Mouse (Mus musculus): Measurements from ENCODE around the gene Sim1. TPM values are rescaled to one million over a fixed set of nuclear protein-coding genes. Genes with fewer than 3 reads are reported as not detected.
A peak's percentile ranks its signal among the peaks of the same experiment; 100 is the strongest.

The Sim1 gene
- polyA plus RNA-seq, 1 experiment from 2014 or later: 1.7 TPM

- 2% methylated on average over 21 of the region's 21 CpGs for WGBS
Observed at GRCm38 (mm10) chr10:50895881-50896766, 1.6 kb downstream of the Sim1 start.

GRCm38 (mm10) chr10:50896767-50897390 lies 2.3 kb downstream of the Sim1 start:
- H3K4me3 ChIP-seq: no peak overlapping the region
- no peaks in the 10 kb centered on the region for H3K9me3 ChIP-seq
- H3K36me3 ChIP-seq: no peaks in the 10 kb centered on the region
- ATAC-seq (ENCODE audit: insufficient number of reproducible peaks, insufficient read depth, low FRiP score, low TSS enrichment): no peak
- peaks cover 14% of the 10 kb centered on the region for H3K4me1 ChIP-seq
- 3% methylated on average over 3 of the region's 3 CpGs for WGBS
- H3K4me2 ChIP-seq (replicated peaks): no peak overlapping the region
- H3K27ac ChIP-seq: no peak overlapping the region
- no peak overlapping the region for H3K9ac ChIP-seq
- peaks cover 61% of the 10 kb centered on the region for H3K27me3 ChIP-seq

More at GRCm38 (mm10) chr10:50895881-50896766, 1.6 kb downstream of the Sim1 start:
- no peak for ATAC-seq (ENCODE audit: insufficient number of reproducible peaks, insufficient read depth, low FRiP score, low TSS enrichment)
- Histone ChIP-seq H3K4me3 (no peak overlapping the region), H3K27me3 (peaks cover 56% of the 10 kb centered on the region), H3K27ac (no peak overlapping the region), H3K9me3 (no peaks in the 10 kb centered on the region), H3K36me3 (no peaks in the 10 kb centered on the region), H3K4me2 (replicated peaks) (no peak overlapping the region), H3K4me1 (peaks cover 15% of the 10 kb centered on the region), H3K9ac (no peak overlapping the region)

- 1% methylated on average over 32 of the region's 32 CpGs for WGBS
- no peak for ATAC-seq (ENCODE audit: insufficient number of reproducible peaks, insufficient read depth, low FRiP score, low TSS enrichment)
- Histone ChIP-seq H3K36me3 (no peaks in the 10 kb centered on the region), H3K4me3 (no peak overlapping the region), H3K9ac (no peak overlapping the region), H3K27ac (no peak overlapping the region), H3K4me2 (replicated peaks) (no peak overlapping the region), H3K9me3 (no peaks in the 10 kb centered on the region), H3K4me1 (peaks cover 7% of the 10 kb centered on the region), H3K27me3 (peaks cover 57% of the 10 kb centered on the region)
Observed at GRCm38 (mm10) chr10:50897530-50898471, 3.2 kb downstream of the Sim1 start.

GRCm38 (mm10) chr10:50898621-50899020 lies 4.1 kb downstream of the Sim1 start:
- WGBS: 14% methylated on average over 2 of the region's 2 CpGs
- no peaks in the 10 kb centered on the region for H3K9me3 ChIP-seq
- H3K27me3 ChIP-seq: peaks cover 53% of the 10 kb centered on the region

GRCm38 (mm10) chr10:50899846-50900745 lies 5.5 kb downstream of the Sim1 start:
- no peak for ATAC-seq (ENCODE audit: insufficient number of reproducible peaks, insufficient read depth, low FRiP score, low TSS enrichment)
- Histone ChIP-seq H3K9ac (no peak overlapping the region), H3K27ac (no peak overlapping the region), H3K4me3 (no peak overlapping the region), H3K4me2 (replicated peaks) (no peak overlapping the region; the same call in 1 of the 2 replicates), H3K9me3 (no peaks in the 10 kb centered on the region), H3K27me3 (peaks cover 53% of the 10 kb centered on the region), H3K36me3 (no peaks in the 10 kb centered on the region), H3K4me1 (peaks cover under 1% of the 10 kb centered on the region; the same call in 1 of the 2 replicates)
- 2% methylated on average over 21 of the region's 21 CpGs for WGBS

More at GRCm38 (mm10) chr10:50898621-50899020, 4.1 kb downstream of the Sim1 start:
- Histone ChIP-seq H3K27ac (no peak overlapping the region), H3K9ac (no peak overlapping the region), H3K36me3 (no peaks in the 10 kb centered on the region), H3K4me3 (no peak overlapping the region), H3K4me2 (replicated peaks) (no peak overlapping the region), H3K4me1 (peaks cover 6% of the 10 kb centered on the region)
- no peak for ATAC-seq (ENCODE audit: insufficient number of reproducible peaks, insufficient read depth, low FRiP score, low TSS enrichment)

- peak overlapping the region; percentile 16 for H3K4me2 ChIP-seq (replicated peaks)
- H3K27ac ChIP-seq: no peak overlapping the region
- H3K4me1 ChIP-seq: no peaks in the 10 kb centered on the region
- H3K9ac ChIP-seq: no peak overlapping the region
- no peak for ATAC-seq (ENCODE audit: insufficient number of reproducible peaks, insufficient read depth, low FRiP score, low TSS enrichment)
- no peaks in the 10 kb centered on the region for H3K36me3 ChIP-seq
- 1% methylated on average over 42 of the region's 42 CpGs for WGBS
- H3K9me3 ChIP-seq: no peaks in the 10 kb centered on the region
- 0 out of 2 replicates have a peak overlapping the region, but pooled peaks have one; percentile 9 for H3K4me3 ChIP-seq
- peaks cover 58% of the 10 kb centered on the region for H3K27me3 ChIP-seq
Observed at GRCm38 (mm10) chr10:50900746-50901600, 6.4 kb downstream of the Sim1 start.

- WGBS: 1% methylated on average over 19 of the region's 19 CpGs
- H3K4me3 ChIP-seq: no peak overlapping the region
- H3K36me3 ChIP-seq: no peaks in the 10 kb centered on the region
- peaks cover 67% of the 10 kb centered on the region for H3K27me3 ChIP-seq
- H3K9ac ChIP-seq: no peak overlapping the region
- H3K4me1 ChIP-seq: no peaks in the 10 kb centered on the region
- no peak for ATAC-seq (ENCODE audit: insufficient number of reproducible peaks, insufficient read depth, low FRiP score, low TSS enrichment)
- H3K4me2 ChIP-seq (replicated peaks): no peak overlapping the region
- H3K27ac ChIP-seq: no peak overlapping the region
- no peaks in the 10 kb centered on the region for H3K9me3 ChIP-seq
Observed at GRCm38 (mm10) chr10:50901601-50902475, 7.3 kb downstream of the Sim1 start.

- no peak for ATAC-seq (ENCODE audit: insufficient number of reproducible peaks, insufficient read depth, low FRiP score, low TSS enrichment)
- Histone ChIP-seq H3K4me2 (replicated peaks) (peak overlapping the region; percentile 31), H3K9me3 (no peaks in the 10 kb centered on the region), H3K27me3 (peaks cover 72% of the 10 kb centered on the region), H3K36me3 (no peaks in the 10 kb centered on the region), H3K27ac (no peak overlapping the region), H3K9ac (no peak overlapping the region), H3K4me1 (no peaks in the 10 kb centered on the region), H3K4me3 (no peak overlapping the region)
- under 1% methylated on average over 43 of the region's 43 CpGs for WGBS
Observed at GRCm38 (mm10) chr10:50902741-50903715, 8.5 kb downstream of the Sim1 start.

Measured in embryonic facial prominence, embryonic 12.5 days (tissue).